Mouse (Mus musculus) adipocyte (in vitro differentiated cells): Measurements from ENCODE around the gene Vmn2r124.
"Not testable (repeated sequence)": the region's sequence is repeated elsewhere in the genome, so short reads cannot be mapped to it uniquely, and the experiment has no call there.

Experiments
- DNase-seq: peaks from one replicate; pipeline ENCODE4 v3.0.0-alpha.2; 2016; ENCODE audit warnings: low spot score

The Vmn2r124 gene

GRCm38 (mm10) chr17:18049124-18049523, at the start of gene Vmn2r124:
Vmn2r124 (plus strand) TSS chr17:18049424.
- no peak for DNase-seq

GRCm38 (mm10) chr17:18004752-18005151, 44.5 kb upstream of the Vmn2r124 start:
- no peak for DNase-seq

- no peak for DNase-seq
These were observed 27.8 kb upstream of the Vmn2r124 start, which contains the start of gene Fpr-rs4 for GRCm38 (mm10) chr17:18021433-18021832. Fpr-rs4 (plus strand) TSS chr17:18021733.

GRCm38 (mm10) chr17:18084716-18085115, 35.5 kb downstream of the Vmn2r124 start, which contains the start of gene Vmn2r91:
Vmn2r91 (plus strand) TSS chr17:18085016.
- DNase-seq = not testable (repeated sequence)

- DNase-seq = not testable (repeated sequence)
These were observed 46.4 kb downstream of the Vmn2r124 start for GRCm38 (mm10) chr17:18095626-18096025.

GRCm38 (mm10) chr17:18102265-18102664, 53.0 kb downstream of the Vmn2r124 start:
- DNase-seq = not testable (repeated sequence)
